Mouse (Mus musculus) right cerebral cortex, adult 18-20 months (tissue): ENCODE measurements around the gene Gm45783.
A peak's percentile ranks its signal among the peaks of the same experiment; 100 is the strongest.
"Not testable (repeated sequence)": the region's sequence is repeated elsewhere in the genome, so short reads cannot be mapped to it uniquely, and the experiment has no call there.

Experiments
- DNase-seq: peaks from one replicate; pipeline ENCODE4 v3.0.0; 2022; ENCODE audit warnings: mixed read lengths

Gm45783 gene

GRCm38 (mm10) chr7:7374431-7374830 lies at the start of gene Gm45783:
Gene Gm45783, minus strand, starts transcription at chr7:7374573.
- DNase-seq, result not testable (repeated sequence)

GRCm38 (mm10) chr7:7399603-7400002 lies 25.2 kb upstream of the Gm45783 start, which contains the start of gene Vmn2r31:
Gene Vmn2r31, minus strand, starts transcription at chr7:7399703.
- not testable (repeated sequence) for DNase-seq

GRCm38 (mm10) chr7:7337509-7337908 lies 36.9 kb downstream of the Gm45783 start, which contains the start of gene Vmn2r30:
Gene Vmn2r30, minus strand, starts transcription at chr7:7337609.
- not testable (repeated sequence) for DNase-seq

- peak; percentile 58 for DNase-seq
Measured at GRCm38 (mm10) chr7:7295595-7295994, 78.8 kb downstream of the Gm45783 start.
